In genomic region chr9:102921791-102922190, GRCm38 (mm10) we compare ENCODE assay signal across 13 mouse cellular contexts.
"Had no signal": no experiment of that assay in that cellular context is flagged by ENCODE, and none has a peak within 500 bp of the region (broad histone marks: within the 10 kb centered on the region; RNA-seq: fewer than 3 reads in every experiment).

No protein-coding gene starts in this region.

- H3K4me1 ChIP-seq: limb, embryonic 10.5 days; midbrain, embryonic 12.5 days; neural tube, embryonic 13.5 days had no signal

- H3K9me3 ChIP-seq: limb, embryonic 10.5 days; liver, embryonic 12.5 days; midbrain, embryonic 12.5 days; neural tube, embryonic 13.5 days; stomach, embryonic 15.5 days had no signal

- H3K36me3 ChIP-seq: liver, embryonic 12.5 days; midbrain, embryonic 12.5 days; stomach, embryonic 15.5 days had no signal

- H3K27ac ChIP-seq: layer of hippocampus, adult 2 months; limb, embryonic 10.5 days; liver, embryonic 12.5 days; midbrain, embryonic 12.5 days; neural tube, embryonic 13.5 days; stomach, embryonic 15.5 days had no signal

- H3K4me3 ChIP-seq: layer of hippocampus, adult 2 months; limb, embryonic 10.5 days; liver, embryonic 12.5 days; midbrain, embryonic 12.5 days; neural tube, embryonic 13.5 days; stomach, embryonic 15.5 days had no signal

- H3K27me3 ChIP-seq: liver, embryonic 12.5 days; midbrain, embryonic 12.5 days; neural tube, embryonic 13.5 days; stomach, embryonic 15.5 days had no signal

- H3K9ac ChIP-seq: liver, embryonic 12.5 days; midbrain, embryonic 12.5 days; neural tube, embryonic 13.5 days; stomach, embryonic 15.5 days had no signal

- H3K4me2 ChIP-seq: liver, embryonic 12.5 days; midbrain, embryonic 12.5 days; neural tube, embryonic 13.5 days; stomach, embryonic 15.5 days had no signal

- ATAC-seq: liver, embryonic 12.5 days; midbrain, embryonic 16.5 days had no signal

- DNase-seq: kidney, adult 11 months; kidney, postnatal 10 days; kidney, postnatal 4 days; retina, postnatal 1 day; right cerebral cortex, postnatal 4 days; thymus, postnatal 36 days had no signal
